Mouse (Mus musculus) liver, postnatal 0 days (tissue): ENCODE measurements at regions not wholly inside any gene's neighbourhood (a gene's known extent, or its start where the extent isn't known, plus 50 kb on each side); places are given as distances from the start of the nearest gene placed in this dataset.

Experiments used
- ATAC-seq: fragments of 200-750 bp; cut with Nextera tagmentation; 2 replicates; pipeline ENCODE4 v1.8.0; 2017; ENCODE audit warnings: mild to moderate bottlenecking, moderate library complexity
- DNase-seq: peaks from one replicate; pipeline ENCODE4 v3.0.0-alpha.2; 2016
- H3K27ac ChIP-seq: fragments of 300-500 bp; sonication (generic); 2 replicates; pipeline ENCODE4 v1.5.1; 2014; ENCODE audit warnings: antibody characterized with exemption, moderate library complexity, mild to moderate bottlenecking, low read depth
- H3K27me3 ChIP-seq: fragments of 300-500 bp; sonication (generic); 2 replicates; pipeline ENCODE4 v1.6.1; 2014; ENCODE audit warnings: low read length, control low read depth, mixed read lengths; ENCODE audit not compliant: insufficient read depth
- H3K36me3 ChIP-seq: fragments of 300-500 bp; sonication (generic); replicated peaks from 2 replicates; pipeline ENCODE4 v1.6.1; 2014; ENCODE audit warnings: mild to moderate bottlenecking, control low read depth, low read length, moderate library complexity, mixed read lengths; ENCODE audit not compliant: insufficient read depth
- H3K4me1 ChIP-seq: fragments of 300-500 bp; sonication (generic); 2 replicates; pipeline ENCODE4 v1.6.1; 2014; ENCODE audit warnings: antibody characterized with exemption, mild to moderate bottlenecking, control low read depth; ENCODE audit not compliant: insufficient read depth
- H3K4me2 ChIP-seq: fragments of 300-500 bp; sonication (generic); 2 replicates; pipeline ENCODE4 v1.6.1; 2014; ENCODE audit warnings: low read depth, mild to moderate bottlenecking, low read length, moderate library complexity, mixed read lengths
- H3K4me3 ChIP-seq: fragments of 300-500 bp; sonication (generic); 2 replicates; pipeline ENCODE4 v1.5.1; 2014; ENCODE audit warnings: low read depth, low read length
- H3K9ac ChIP-seq: fragments of 300-500 bp; sonication (generic); replicated peaks from 2 replicates; pipeline ENCODE4 v1.6.1; 2014; ENCODE audit warnings: mild to moderate bottlenecking, moderate library complexity
- H3K9me3 ChIP-seq: fragments of 300-500 bp; sonication (generic); 2 replicates; pipeline ENCODE4 v1.6.1; 2016; ENCODE audit warnings: mild to moderate bottlenecking, control low read depth, low read length, mixed read lengths
- CTCF ChIP-seq: sonication (generic); IDR thresholded peaks from 2 replicates; pipeline ENCODE4 v1.5.1; 2016; ENCODE audit warnings: antibody characterized with exemption, low read depth
- EP300 ChIP-seq: IDR thresholded peaks from 2 replicates; pipeline ENCODE4 v1.6.1; 2016; ENCODE audit warnings: antibody characterized with exemption, low read depth, mild to moderate bottlenecking
- WGBS: fragments of 180-500 bp; shearing (Covaris S2); extraction: QIAGEN DNeasy Blood & Tissue Kit; methylation state at CpG from one replicate; pipeline ENCODE4 v1.1.7; 2014; ENCODE audit not compliant: insufficient replicate concordance; 5-methylcytosine and 5-hydroxymethylcytosine counted together

- Histone ChIP-seq H3K27ac (no peak overlapping the region), H3K27me3 (no peaks in the 10 kb centered on the region), H3K36me3 (no peaks in the 10 kb centered on the region), H3K4me3 (no peak overlapping the region), H3K4me2 (no peak overlapping the region), H3K4me1 (no peaks in the 10 kb centered on the region), H3K9ac (no peak overlapping the region), H3K9me3 (no peaks in the 10 kb centered on the region)
- WGBS: 73% methylated on average over 11 of the region's 11 CpGs
- ATAC-seq (no peak), DNase-seq (no peak)
- TF ChIP-seq CTCF (no peak), EP300 (no peak)
Observed at GRCm38 (mm10) chr13:83987746-83988423, 234.2 kb upstream of the Tmem161b start.

DNA sequence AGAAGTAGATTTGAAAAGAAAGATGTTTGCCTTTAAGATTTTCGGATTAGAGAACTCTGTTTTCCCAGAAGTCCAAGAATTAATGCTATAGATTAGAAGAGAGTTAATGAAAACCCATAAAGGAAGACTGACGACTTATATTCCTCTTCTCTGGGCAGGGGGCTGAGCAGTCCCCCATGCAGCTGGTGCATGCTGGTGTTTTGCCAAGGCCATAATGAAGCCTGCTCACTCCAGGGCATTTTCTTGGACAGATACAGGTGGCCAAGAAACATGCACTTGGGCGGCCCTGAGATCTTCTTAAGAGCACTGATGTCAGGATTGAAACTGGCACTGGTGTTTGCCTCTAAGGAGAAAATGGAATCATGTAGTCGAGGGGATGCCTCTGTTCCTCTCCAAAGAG, 233.6 kb upstream of the Tmem161b start:
- no peaks in the 10 kb centered on the region for H3K4me1 ChIP-seq
- no peak for DNase-seq
- H3K9ac ChIP-seq: no peak overlapping the region
- no peak overlapping the region for H3K4me3 ChIP-seq
- H3K27ac ChIP-seq: no peak overlapping the region
- H3K36me3 ChIP-seq: no peaks in the 10 kb centered on the region
- no peak overlapping the region for H3K4me2 ChIP-seq
- 56% methylated on average over 4 of the region's 4 CpGs for WGBS
- H3K9me3 ChIP-seq: no peaks in the 10 kb centered on the region
- ATAC-seq: no peak
- no peaks in the 10 kb centered on the region for H3K27me3 ChIP-seq
- TF ChIP-seq CTCF (no peak), EP300 (no peak)

GRCm38 (mm10) chr13:83997599-83998369, 224.3 kb upstream of the Tmem161b start:
- Histone ChIP-seq H3K9ac (no peak overlapping the region), H3K4me1 (no peaks in the 10 kb centered on the region), H3K36me3 (no peaks in the 10 kb centered on the region), H3K4me3 (no peak overlapping the region), H3K9me3 (no peaks in the 10 kb centered on the region), H3K27ac (no peak overlapping the region), H3K27me3 (no peaks in the 10 kb centered on the region), H3K4me2 (no peak overlapping the region)
- ATAC-seq (no peak), DNase-seq (no peak)
- TF ChIP-seq EP300 (no peak), CTCF (no peak)
- 61% methylated on average over 12 of the region's 12 CpGs for WGBS

DNA sequence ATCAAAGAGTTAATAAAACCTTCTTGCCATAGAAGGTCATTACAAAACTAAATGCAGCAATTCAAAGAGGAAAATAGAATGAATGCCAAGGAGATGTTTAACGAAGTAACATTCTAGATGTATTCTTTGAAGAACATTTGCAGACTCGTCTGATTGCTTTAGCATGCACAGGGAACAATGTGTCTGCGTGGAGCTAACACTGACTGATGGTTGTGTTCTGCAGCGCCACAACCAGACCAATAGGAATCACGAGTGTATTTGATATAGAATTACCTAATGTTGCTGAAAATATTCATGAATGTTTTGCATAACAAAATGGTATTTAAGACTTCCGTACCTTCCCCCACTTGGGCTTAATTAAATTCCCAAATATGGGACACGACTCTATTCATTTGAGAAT, 200.3 kb upstream of the Tmem161b start:
- TF ChIP-seq CTCF (no peak), EP300 (no peak)
- 70% methylated on average over 7 of the region's 7 CpGs for WGBS
- no peaks in the 10 kb centered on the region for H3K4me1 ChIP-seq
- H3K27me3 ChIP-seq: no peaks in the 10 kb centered on the region
- H3K4me3 ChIP-seq: no peak overlapping the region
- no peak overlapping the region for H3K9ac ChIP-seq
- no peak for ATAC-seq
- no peak overlapping the region for H3K27ac ChIP-seq
- H3K4me2 ChIP-seq: no peak overlapping the region
- H3K9me3 ChIP-seq: no peaks in the 10 kb centered on the region
- DNase-seq: no peak
- no peaks in the 10 kb centered on the region for H3K36me3 ChIP-seq

GRCm38 (mm10) chr13:84023021-84023420, 199.1 kb upstream of the Tmem161b start:
- DNase-seq: no peak
- 76% methylated on average over 1 of the region's 1 CpGs for WGBS
- H3K27ac ChIP-seq: no peak overlapping the region
- no peaks in the 10 kb centered on the region for H3K36me3 ChIP-seq
- TF ChIP-seq EP300: no peak
- TF ChIP-seq CTCF: no peak
- no peak overlapping the region for H3K4me3 ChIP-seq
- H3K27me3 ChIP-seq: no peaks in the 10 kb centered on the region
- H3K9ac ChIP-seq: no peak overlapping the region
- H3K4me2 ChIP-seq: no peak overlapping the region
- ATAC-seq: no peak
- H3K9me3 ChIP-seq: no peaks in the 10 kb centered on the region
- H3K4me1 ChIP-seq: no peaks in the 10 kb centered on the region

- no peaks in the 10 kb centered on the region for H3K9me3 ChIP-seq
- no peaks in the 10 kb centered on the region for H3K36me3 ChIP-seq
- H3K27me3 ChIP-seq: no peaks in the 10 kb centered on the region
- no peak overlapping the region for H3K4me2 ChIP-seq
- no peak overlapping the region for H3K9ac ChIP-seq
- ATAC-seq (no peak), DNase-seq (no peak)
- no peak overlapping the region for H3K4me3 ChIP-seq
- H3K27ac ChIP-seq: no peak overlapping the region
- no peak for TF ChIP-seq CTCF
- H3K4me1 ChIP-seq: no peaks in the 10 kb centered on the region
- 76% methylated on average over 5 of the region's 5 CpGs for WGBS
Observed at GRCm38 (mm10) chr13:84023637-84024036, 198.5 kb upstream of the Tmem161b start.
